Mouse (Mus musculus): ENCODE results near the gene Sult2a7.

DNA sequence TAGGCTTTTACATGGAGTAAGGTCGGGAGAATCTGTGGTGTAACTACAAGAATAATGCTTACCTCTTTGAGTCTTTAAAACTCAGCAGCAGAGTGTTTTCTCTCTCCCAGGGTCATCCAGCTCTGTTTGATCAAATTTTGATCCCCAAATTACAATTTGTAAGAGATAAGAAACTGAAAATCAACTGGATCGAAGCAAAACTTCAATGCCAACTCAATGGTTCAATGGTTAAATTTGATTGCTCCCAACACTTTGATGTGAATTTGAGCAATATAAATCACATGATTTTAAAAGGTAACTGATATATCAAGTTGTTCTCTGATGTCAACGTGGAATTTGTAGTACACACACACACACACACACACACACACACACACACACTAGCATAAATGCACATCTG lies 47.5 kb downstream of the Sult2a7 start, which contains the start of gene Sult2a8:
- TF ChIP-seq CTCF (IDR thresholded peaks at IDR 0.05; ENCODE audit: insufficient read depth, low read length) (no peak), POLR2A (IDR thresholded peaks at IDR 0.05; ENCODE audit: borderline replicate concordance, extremely low read depth, low read depth, low read length) (no peak)
